Mouse (Mus musculus) subcutaneous adipose tissue, adult 2 months (tissue): ENCODE data around the gene Mapk8ip2. TPM values are rescaled to one million over a fixed set of nuclear protein-coding genes. Genes with fewer than 3 reads are reported as not detected.

Experiments
- polyA plus RNA-seq: library from polyadenylated mRNA; depleted of rRNA; stranded (reverse); fragments of >200 nt; gene quantifications from 2 replicates; pipeline ENCODE4 v1.2.3, GENCODE M21; 2012; ENCODE audit warnings: low replicate concordance; rRNA removed

Mapk8ip2 gene
- polyA plus RNA-seq, result 0.03 and 0.73 TPM in 2 replicates

GRCm38 (mm10) chr15:89453865-89454478, at the start of gene Mapk8ip2:
TSS of gene Mapk8ip2 (plus strand) at chr15:89453913.

GRCm38 (mm10) chr15:89410118-89410517, 43.6 kb upstream of the Mapk8ip2 start, which contains the start of gene Syce3:
TSS of gene Syce3 (minus strand) at chr15:89410503.

DNA sequence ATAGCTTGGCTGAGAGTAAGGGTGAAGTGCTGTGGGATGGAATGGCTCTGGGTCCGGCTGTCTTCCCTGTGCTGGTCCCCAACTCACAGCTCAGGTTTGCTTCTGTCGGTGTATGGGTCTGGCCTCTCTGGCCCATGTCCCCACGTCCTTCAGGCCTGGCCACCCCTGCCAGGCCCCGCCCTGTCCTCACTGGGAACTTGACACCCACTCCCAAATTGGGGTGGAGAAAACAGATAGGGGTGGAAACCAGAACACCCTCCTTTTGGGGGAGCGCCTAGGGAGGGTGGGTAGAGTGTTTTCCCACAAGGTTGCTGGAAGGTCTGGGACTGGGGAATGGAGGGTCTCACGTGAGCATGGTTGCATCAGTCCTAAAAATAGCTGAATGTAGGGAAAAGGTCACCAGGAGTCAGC, 28.0 kb upstream of the Mapk8ip2 start, which contains the start of gene Cpt1b:
Gene Cpt1b, minus strand, starts transcription at position 153 of the 411 bp plus-strand sequence.

DNA sequence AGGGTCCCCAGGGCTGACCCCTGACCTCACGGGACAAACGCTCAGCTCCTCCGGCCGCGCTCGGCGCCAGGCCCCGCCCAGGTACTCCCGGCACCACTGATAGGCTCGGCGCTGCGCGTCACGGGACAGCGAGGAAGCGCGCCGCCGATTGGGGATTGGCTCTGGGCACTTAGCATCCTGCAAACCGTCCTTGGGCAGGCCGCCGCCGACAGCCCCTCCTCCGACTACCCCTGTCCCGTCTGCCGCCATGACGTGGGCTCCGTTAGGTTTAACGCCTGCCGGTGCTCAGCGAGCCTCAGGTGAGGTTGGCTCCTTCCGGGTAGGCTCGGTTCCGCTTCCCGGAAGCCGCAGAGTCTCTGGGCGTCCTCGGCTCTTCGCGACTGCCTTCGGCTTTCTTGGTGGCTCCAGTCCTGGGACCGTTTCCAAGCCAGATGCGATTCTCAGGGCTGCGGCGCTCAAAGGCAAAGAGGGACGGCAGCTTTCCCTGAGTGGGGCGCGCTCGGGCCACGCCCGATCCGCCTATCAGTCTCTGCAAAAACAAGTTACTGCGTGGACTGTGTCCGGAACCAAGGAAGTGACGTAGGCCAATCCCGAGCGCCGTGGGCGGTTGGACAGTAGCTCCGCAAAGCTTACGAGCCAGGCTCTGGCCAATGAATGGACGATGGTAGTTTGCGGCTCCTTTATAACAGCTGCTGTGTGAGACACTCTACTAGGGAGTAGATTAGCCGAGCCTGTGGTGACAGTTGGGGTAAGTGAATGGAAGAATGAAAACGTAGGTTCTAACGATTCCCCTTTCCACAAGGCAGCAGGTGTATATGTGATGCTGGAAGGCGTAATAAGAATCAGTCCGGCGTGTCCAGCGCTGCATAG, 24.1 kb upstream of the Mapk8ip2 start, which contains the start of the genes C730034F03Rik, Gm44502 and Chkb:
Gene C730034F03Rik, plus strand, starts transcription at position 238 of the 870 bp plus-strand sequence.
Gene Gm44502, minus strand, starts transcription at position 345 of the 870 bp plus-strand sequence.
Gene Chkb, minus strand, starts transcription at position 557 of the 870 bp plus-strand sequence.

DNA sequence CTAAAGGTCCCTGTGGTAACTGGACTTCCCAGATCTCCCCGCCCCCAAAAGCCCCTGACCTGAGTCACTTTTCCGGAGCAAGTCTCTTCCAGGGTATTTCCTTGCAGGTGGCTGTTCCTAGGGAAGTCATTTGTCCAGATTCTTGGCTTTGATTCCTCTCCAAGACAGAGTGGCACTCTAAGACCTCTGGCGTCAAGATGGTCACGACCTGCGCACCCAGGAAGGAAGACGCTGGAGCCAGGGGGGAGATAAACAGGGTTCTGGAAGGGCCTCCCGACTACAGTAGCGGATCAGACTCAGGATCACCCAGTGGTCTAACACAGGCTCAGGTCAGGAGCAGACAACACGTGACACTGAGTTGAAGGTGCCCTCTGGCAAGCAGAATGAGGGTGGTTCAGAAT, 23.4 kb downstream of the Mapk8ip2 start, which contains the start of gene Arsa:
Gene Arsa, minus strand, starts transcription at position 335 of the 401 bp plus-strand sequence.

DNA sequence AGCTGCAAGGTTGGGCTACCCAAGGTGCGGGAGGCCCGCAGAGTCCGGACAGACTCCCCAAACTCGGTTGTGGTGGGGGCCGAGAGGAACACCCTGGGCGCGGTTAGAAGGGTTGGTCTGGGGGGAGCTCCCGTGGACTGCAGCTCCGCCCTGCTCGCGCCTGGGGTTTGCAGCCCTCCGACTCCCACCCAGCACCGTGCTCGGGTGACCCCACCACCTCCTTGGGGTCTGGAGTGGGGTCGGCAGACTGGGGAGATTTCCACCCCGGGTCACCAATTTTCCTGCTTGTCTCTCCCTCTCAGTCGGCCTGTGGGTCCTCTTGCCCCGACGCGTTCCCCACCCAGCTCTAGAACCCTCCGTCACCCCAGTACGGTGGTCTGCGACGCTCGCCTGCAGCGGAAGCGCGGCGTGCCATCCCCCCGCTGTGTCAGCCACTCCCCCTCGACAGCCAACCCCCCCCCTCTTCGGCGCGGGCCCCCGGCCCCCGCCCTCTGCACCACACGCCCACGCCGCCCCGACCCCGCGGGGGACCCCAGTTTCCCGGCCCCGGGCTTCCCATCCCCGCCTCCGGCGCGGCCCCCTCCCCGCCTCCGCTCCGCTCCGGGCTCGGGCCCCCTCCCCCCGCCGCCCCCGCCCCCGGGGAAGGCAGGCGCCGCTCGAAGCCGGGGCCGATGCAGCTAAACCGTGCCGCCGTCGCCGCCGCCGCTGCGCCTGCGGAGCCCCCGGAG, 45.4 kb downstream of the Mapk8ip2 start, which contains the start of gene Shank3:
Gene Shank3, plus strand, starts transcription at position 663 of the 728 bp plus-strand sequence.

Other genes starting within 250 kb of the Mapk8ip2 start
- 60.4 and 149 TPM in 2 replicates for gene Ppp6r2, start 242.4 kb upstream of the Mapk8ip2 start, polyA plus RNA-seq
- gene Sbf1, start 138.6 kb upstream of the Mapk8ip2 start, polyA plus RNA-seq, result 169 and 209 TPM in 2 replicates
- 0.18 TPM in 1 of 2 replicates, not detected in the other for gene Adm2, start 131.2 kb upstream of the Mapk8ip2 start, polyA plus RNA-seq
- not detected in 2 replicates for gene Miox, start 119.5 kb upstream of the Mapk8ip2 start, polyA plus RNA-seq
- 49.7 and 68.9 TPM in 2 replicates for gene Lmf2, start 98.3 kb upstream of the Mapk8ip2 start, polyA plus RNA-seq
- 111 and 131 TPM in 2 replicates for gene Ncaph2, start 98.2 kb upstream of the Mapk8ip2 start, polyA plus RNA-seq
- 31.0 and 49.1 TPM in 2 replicates for gene Sco2, start 80.1 kb upstream of the Mapk8ip2 start, polyA plus RNA-seq
- 2.2 and 2.5 TPM in 2 replicates for gene Tymp, start 76.9 kb upstream of the Mapk8ip2 start, polyA plus RNA-seq
- gene Odf3b, start 74.6 kb upstream of the Mapk8ip2 start, polyA plus RNA-seq, result 3.5 and 8.1 TPM in 2 replicates
- gene Klhdc7b, start 69.0 kb upstream of the Mapk8ip2 start, polyA plus RNA-seq, result not detected in 2 replicates
- not detected in 2 replicates for gene Syce3, start 43.4 kb upstream of the Mapk8ip2 start, polyA plus RNA-seq
- 23.9 and 81.0 TPM in 2 replicates for gene Cpt1b, start 28.1 kb upstream of the Mapk8ip2 start, polyA plus RNA-seq
- 1.1 and 1.2 TPM in 2 replicates for gene C730034F03Rik, start 24.3 kb upstream of the Mapk8ip2 start, polyA plus RNA-seq
- gene Gm44502, start 24.2 kb upstream of the Mapk8ip2 start, polyA plus RNA-seq, result 0.53 TPM in 1 of 2 replicates, not detected in the other
- 74.5 and 84.9 TPM in 2 replicates for gene Chkb, start 24.0 kb upstream of the Mapk8ip2 start, polyA plus RNA-seq
- gene Arsa, start 23.5 kb downstream of the Mapk8ip2 start, polyA plus RNA-seq, result 58.6 and 80.0 TPM in 2 replicates
- gene Shank3, start 45.7 kb downstream of the Mapk8ip2 start, polyA plus RNA-seq, result 28.8 and 64.8 TPM in 2 replicates
- gene Acr, start 114.4 kb downstream of the Mapk8ip2 start, polyA plus RNA-seq, result 1.2 and 3.3 TPM in 2 replicates
- 14.5 and 25.5 TPM in 2 replicates for gene Rabl2, start 138.0 kb downstream of the Mapk8ip2 start, polyA plus RNA-seq